Mouse (Mus musculus) kidney, postnatal 0 days (tissue): ENCODE measurements at regions not wholly inside any gene's neighbourhood (a gene's known extent, or its start where the extent isn't known, plus 50 kb on each side); places are given as distances from the start of the nearest gene placed in this dataset. TPM values are rescaled to one million over a fixed set of nuclear protein-coding genes. Genes with fewer than 3 reads are reported as not detected.
A peak's percentile ranks its signal among the peaks of the same experiment; 100 is the strongest.

ENCODE experiments used
- ATAC-seq: fragments of 200-750 bp; cut with Nextera tagmentation; replicated peaks from 2 replicates; pipeline ENCODE4 v1.8.0; 2017; ENCODE audit warnings: low read depth, moderate number of reproducible peaks, moderate TSS enrichment, moderate library complexity; ENCODE audit not compliant: low FRiP score
- DNase-seq: peaks from one replicate; pipeline ENCODE4 v3.0.0-alpha.2; 2016; ENCODE audit warnings: low spot score
- H3K27ac ChIP-seq: fragments of 300-500 bp; sonication (generic); 2 replicates; pipeline ENCODE4 v1.5.1; 2014; ENCODE audit warnings: mild to moderate bottlenecking
- H3K27me3 ChIP-seq: fragments of 300-500 bp; sonication (generic); 2 replicates; pipeline ENCODE4 v1.6.1; 2014; ENCODE audit warnings: low read length, mixed read lengths; ENCODE audit not compliant: insufficient read depth
- H3K36me3 ChIP-seq: fragments of 300-500 bp; sonication (generic); 2 replicates; pipeline ENCODE4 v1.6.1; 2014; ENCODE audit warnings: low read length, mixed read lengths; ENCODE audit not compliant: insufficient read depth
- H3K4me1 ChIP-seq: fragments of 300-500 bp; sonication (generic); replicated peaks from 2 replicates; pipeline ENCODE4 v1.6.1; 2014; ENCODE audit warnings: antibody characterized with exemption, low read length, mixed read lengths; ENCODE audit not compliant: insufficient read depth
- H3K4me2 ChIP-seq: fragments of 300-500 bp; sonication (generic); 2 replicates; pipeline ENCODE4 v1.6.1; 2014; ENCODE audit warnings: mild to moderate bottlenecking, low read length, moderate library complexity, mixed read lengths
- H3K4me3 ChIP-seq: fragments of 300-500 bp; sonication (generic); replicated peaks from 2 replicates; pipeline ENCODE4 v1.5.1; 2014; ENCODE audit warnings: low read depth, low read length
- H3K9ac ChIP-seq: fragments of 300-500 bp; sonication (generic); 2 replicates; pipeline ENCODE4 v1.6.1; 2014; ENCODE audit warnings: low read depth, low read length
- H3K9me3 ChIP-seq: fragments of 300-500 bp; sonication (generic); replicated peaks from 2 replicates; pipeline ENCODE4 v1.6.1; 2016; ENCODE audit warnings: low read length, inconsistent platforms, mixed read lengths
- CTCF ChIP-seq: IDR thresholded peaks from 2 replicates; pipeline ENCODE4 v1.5.1; 2016; ENCODE audit warnings: antibody characterized with exemption, low read depth, mild to moderate bottlenecking, moderate library complexity
- WGBS: fragments of 180-500 bp; shearing (Covaris S2); extraction: QIAGEN DNeasy Blood & Tissue Kit; methylation state at CpG from one replicate; pipeline ENCODE4 v1.1.7; 2014; 5-methylcytosine and 5-hydroxymethylcytosine counted together
- microRNA-seq: library from miRNA; unstranded; fragments of <30 nt; microRNA quantifications from one replicate; pipeline ENCODE4, GENCODE M21; 2016

DNA sequence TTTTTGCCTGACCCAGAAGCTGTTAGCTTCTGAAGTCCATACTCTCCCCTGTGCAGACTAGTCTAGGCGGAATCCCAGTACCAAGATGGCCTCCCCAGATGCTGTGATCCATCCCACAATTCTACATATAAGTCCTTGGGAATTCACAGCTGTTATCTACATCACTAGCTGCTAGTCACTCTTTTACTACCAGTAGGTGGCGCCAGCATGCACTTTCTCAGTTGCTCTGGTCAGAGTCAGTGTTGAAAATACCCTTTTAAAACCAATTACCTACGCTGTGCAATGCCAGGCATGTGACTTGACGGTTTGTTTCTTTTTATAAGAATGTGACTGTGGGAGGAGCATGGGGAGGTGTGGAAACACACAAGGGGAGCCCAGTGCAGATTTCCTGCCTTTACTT, 348.3 kb downstream of the Xylt1 start:
- DNase-seq (no peak), ATAC-seq (no peak)
- Histone ChIP-seq H3K9me3 (no peaks in the 10 kb centered on the region), H3K27ac (no peak overlapping the region), H3K4me1 (no peaks in the 10 kb centered on the region), H3K9ac (no peak overlapping the region), H3K27me3 (no peaks in the 10 kb centered on the region), H3K36me3 (no peaks in the 10 kb centered on the region), H3K4me3 (no peak overlapping the region), H3K4me2 (no peak overlapping the region)
- peak; percentile 39; the same call in 1 of the 2 replicates for TF ChIP-seq CTCF
- 77% methylated on average over 4 of the region's 4 CpGs for WGBS

Small RNA genes in the stretch of these regions (microRNA-seq; reads per million reads assigned to microRNA genes)
- gene Gm24063: not detected
